Mouse (Mus musculus) liver, embryonic 14.5 days (tissue): ENCODE measurements at regions not wholly inside any gene's neighbourhood (a gene's known extent, or its start where the extent isn't known, plus 50 kb on each side); places are given as distances from the start of the nearest gene placed in this dataset.

Source experiments
- CTCF ChIP-seq: IDR thresholded peaks from 2 replicates; pipeline ENCODE4 v1.5.1; 2016; ENCODE audit warnings: antibody characterized with exemption, low read depth, control low read depth
- EP300 ChIP-seq: IDR thresholded peaks from 2 replicates; pipeline ENCODE4 v1.6.1; 2016; ENCODE audit warnings: antibody characterized with exemption, low read depth

DNA sequence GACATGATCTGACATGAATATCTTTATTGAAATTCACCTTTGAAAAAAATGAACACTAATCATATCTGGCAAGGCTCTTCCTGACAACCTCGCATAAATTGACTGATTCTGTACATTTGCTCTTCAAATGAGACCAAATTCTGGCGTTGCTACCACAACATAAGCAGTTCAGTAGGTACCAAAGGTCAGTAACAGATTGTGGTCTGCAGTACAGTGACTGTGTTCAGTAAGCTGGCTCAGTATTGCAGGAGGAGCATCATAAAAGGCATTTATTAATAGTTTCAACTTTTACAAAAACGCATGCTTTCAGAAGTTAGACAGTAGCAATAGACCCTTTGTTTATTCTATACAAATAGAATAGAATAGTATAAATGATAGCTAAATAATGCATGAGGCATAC, 226.7 kb upstream of the Dab2 start:
- no peak for TF ChIP-seq EP300
- no peak for TF ChIP-seq CTCF
